Mouse (Mus musculus) C2C12 (cell line): ENCODE measurements at regions not wholly inside any gene's neighbourhood (a gene's known extent, or its start where the extent isn't known, plus 50 kb on each side); places are given as distances from the start of the nearest gene placed in this dataset.

Source experiments
- H3K27me3 ChIP-seq: one replicate; pipeline ENCODE4 v1.6.1; 2011; ENCODE audit not compliant: control insufficient read depth, insufficient read depth, insufficient read length
- H3K36me3 ChIP-seq: one replicate; pipeline ENCODE4 v1.6.1; 2011; ENCODE audit not compliant: control insufficient read depth, insufficient read depth
- H3K4me3 ChIP-seq: one replicate; pipeline ENCODE4 v1.5.1; 2011; ENCODE audit warnings: mild to moderate bottlenecking, control low read depth; ENCODE audit not compliant: poor library complexity, insufficient read depth, severe bottlenecking
- H3K79me2 ChIP-seq: one replicate; pipeline ENCODE4 v1.6.1; 2011; ENCODE audit not compliant: control insufficient read depth, insufficient read depth
- H3K79me3 ChIP-seq: one replicate; pipeline ENCODE4 v1.6.1; 2011; ENCODE audit warnings: low read depth, control low read depth
- H3ac ChIP-seq: one replicate; pipeline ENCODE3; 2011; ENCODE audit warnings: low read depth; ENCODE audit not compliant: control insufficient read depth, insufficient read length
- CEBPB ChIP-seq: IDR thresholded peaks from one replicate; pipeline ENCODE4 v1.6.1; 2011; ENCODE audit warnings: low read depth, mild to moderate bottlenecking, control low read depth, moderate library complexity
- CTCF ChIP-seq: IDR thresholded peaks from one replicate; pipeline ENCODE4 v1.5.1; 2011; ENCODE audit not compliant: control insufficient read depth, insufficient read depth, insufficient read length
- FOSL1 ChIP-seq: IDR thresholded peaks from one replicate; pipeline ENCODE4 v1.8.0; 2011; ENCODE audit warnings: mild to moderate bottlenecking, low read length; ENCODE audit not compliant: poor library complexity, insufficient read depth, severe bottlenecking
- MAX ChIP-seq: IDR thresholded peaks from one replicate; pipeline ENCODE4 v1.6.1; 2011; ENCODE audit warnings: mild to moderate bottlenecking, control low read depth
- MYOD1 ChIP-seq: IDR thresholded peaks from one replicate; pipeline ENCODE4 v1.6.1; 2011; ENCODE audit warnings: low read depth; ENCODE audit not compliant: control insufficient read depth, insufficient read length
- MYOG ChIP-seq: IDR thresholded peaks from one replicate; pipeline ENCODE4 v1.6.1; 2011; ENCODE audit not compliant: control insufficient read depth, insufficient read length; ENCODE audit errors: extremely low read depth
- USF1 ChIP-seq: IDR thresholded peaks from one replicate; pipeline ENCODE4 v1.6.1; 2011; ENCODE audit warnings: low read depth, mild to moderate bottlenecking, control low read depth, moderate library complexity

DNA sequence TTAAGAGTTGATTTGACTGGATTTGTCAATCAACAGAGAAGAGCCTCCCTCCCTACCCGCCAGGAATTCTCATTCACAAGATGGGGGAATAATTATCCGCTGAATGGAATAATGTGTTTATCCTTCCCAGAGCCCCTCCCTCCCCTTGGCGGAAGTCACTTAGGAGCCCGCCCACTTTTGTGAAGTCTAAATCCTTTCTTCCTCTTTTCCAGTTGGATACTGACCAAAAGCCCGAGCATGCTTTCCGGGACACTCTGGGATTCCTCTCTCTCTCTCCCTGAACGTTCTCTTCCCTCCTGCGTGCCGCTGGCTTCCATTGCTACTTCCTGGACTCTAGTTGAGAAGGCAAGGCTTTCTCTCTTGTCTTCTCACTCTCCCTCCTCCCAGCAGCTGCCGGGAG lies 79.9 kb downstream of the Avpr1a start:
- no peaks in the 10 kb centered on the region for H3K79me3 ChIP-seq
- H3ac ChIP-seq, result no peak overlapping the region
- no peak overlapping the region for H3K4me3 ChIP-seq
- H3K36me3 ChIP-seq, result no peaks in the 10 kb centered on the region
- no peaks in the 10 kb centered on the region for H3K79me2 ChIP-seq
- TF ChIP-seq CEBPB (no peak), CTCF (no peak), FOSL1 (no peak), MYOD1 (no peak), MYOG (no peak), MAX (no peak), USF1 (no peak)
- H3K27me3 ChIP-seq, result no peaks in the 10 kb centered on the region

DNA sequence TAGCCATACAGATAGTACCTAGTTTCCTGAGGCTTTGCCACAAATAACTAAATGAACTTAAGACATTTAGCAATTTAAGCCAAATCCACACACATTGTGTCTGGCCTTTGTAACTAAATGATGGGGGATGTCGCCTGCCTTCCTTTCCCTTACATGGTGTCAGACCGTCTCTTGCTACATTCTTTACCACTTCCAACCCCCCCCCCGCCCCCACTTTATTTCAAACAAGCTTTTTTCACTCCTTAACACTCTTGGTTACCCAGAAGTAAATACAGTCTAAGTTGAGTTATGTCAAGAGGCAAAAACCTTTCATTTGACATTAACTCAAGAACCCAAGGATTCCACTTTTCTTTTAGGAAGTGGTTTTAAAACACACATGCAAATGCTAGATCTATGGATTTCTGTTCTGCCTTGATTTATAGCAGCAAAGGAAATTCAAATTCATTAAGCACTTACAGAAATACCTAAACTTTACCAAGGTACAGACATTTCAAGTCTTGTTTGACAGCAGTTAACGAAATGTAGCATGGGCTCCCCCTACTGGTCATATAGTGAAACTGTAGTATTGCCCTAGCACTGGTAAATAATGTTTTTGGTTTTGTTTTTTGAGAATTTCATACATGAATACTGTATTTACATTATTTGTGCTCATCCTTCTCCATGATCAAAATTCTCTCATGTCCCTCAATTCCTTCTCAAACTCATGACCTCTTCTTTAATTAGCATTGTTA lies 80.8 kb downstream of the Avpr1a start:
- H3K27me3 ChIP-seq, result no peaks in the 10 kb centered on the region
- H3K4me3 ChIP-seq, result no peak overlapping the region
- no peak overlapping the region for H3ac ChIP-seq
- no peaks in the 10 kb centered on the region for H3K79me3 ChIP-seq
- no peaks in the 10 kb centered on the region for H3K79me2 ChIP-seq
- no peaks in the 10 kb centered on the region for H3K36me3 ChIP-seq
- TF ChIP-seq MYOD1 (no peak), CTCF (peak; percentile 37)

DNA sequence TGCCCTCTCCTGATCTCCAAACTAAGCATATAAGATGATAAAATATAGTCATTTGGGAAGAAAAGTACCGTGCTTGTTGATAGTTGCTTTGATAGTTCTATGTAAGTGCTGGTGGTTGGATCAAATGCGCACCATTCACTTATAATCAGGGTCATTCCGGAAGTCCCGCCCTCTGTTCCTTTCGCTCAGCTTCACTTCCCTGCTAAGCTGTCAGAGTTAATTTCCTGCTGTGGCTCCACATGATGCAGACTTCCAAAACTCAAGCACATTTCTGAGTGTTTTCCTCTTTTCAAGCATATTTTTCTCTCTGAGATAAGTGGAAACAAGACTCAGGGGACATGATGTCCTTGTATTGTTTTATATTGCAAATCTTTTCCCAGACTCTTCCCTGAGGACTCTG lies 86.4 kb downstream of the Avpr1a start:
- H3K79me2 ChIP-seq, result no peaks in the 10 kb centered on the region
- no peak overlapping the region for H3K4me3 ChIP-seq
- TF ChIP-seq FOSL1, result no peak
- TF ChIP-seq MAX, result no peak
- TF ChIP-seq USF1, result no peak
- TF ChIP-seq CEBPB, result no peak
- no peaks in the 10 kb centered on the region for H3K27me3 ChIP-seq
- no peak overlapping the region for H3ac ChIP-seq
- no peaks in the 10 kb centered on the region for H3K79me3 ChIP-seq
- H3K36me3 ChIP-seq, result no peaks in the 10 kb centered on the region

DNA sequence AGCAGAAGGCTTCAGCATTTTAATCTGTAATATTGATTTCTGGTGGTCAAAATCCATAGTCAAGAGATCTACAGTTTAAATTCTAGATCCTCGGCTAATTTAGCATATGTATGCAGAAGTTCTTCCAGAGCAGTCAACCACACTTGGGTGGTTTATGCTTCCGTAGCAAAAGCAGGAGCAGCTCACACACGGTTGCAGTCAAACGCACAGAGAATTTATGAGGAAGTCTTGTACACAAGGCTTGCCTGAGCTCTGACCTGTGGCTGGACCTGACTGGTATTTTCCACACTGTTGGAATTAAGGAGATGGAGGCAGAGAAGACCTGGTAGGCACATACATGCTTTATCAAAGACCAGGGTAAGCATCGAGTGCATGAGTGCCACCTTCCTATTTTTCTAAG lies 86.8 kb downstream of the Avpr1a start:
- no peak overlapping the region for H3ac ChIP-seq
- H3K27me3 ChIP-seq, result no peaks in the 10 kb centered on the region
- H3K36me3 ChIP-seq, result no peaks in the 10 kb centered on the region
- no peaks in the 10 kb centered on the region for H3K79me2 ChIP-seq
- H3K79me3 ChIP-seq, result no peaks in the 10 kb centered on the region
- no peak overlapping the region for H3K4me3 ChIP-seq
- no peak for TF ChIP-seq FOSL1

DNA sequence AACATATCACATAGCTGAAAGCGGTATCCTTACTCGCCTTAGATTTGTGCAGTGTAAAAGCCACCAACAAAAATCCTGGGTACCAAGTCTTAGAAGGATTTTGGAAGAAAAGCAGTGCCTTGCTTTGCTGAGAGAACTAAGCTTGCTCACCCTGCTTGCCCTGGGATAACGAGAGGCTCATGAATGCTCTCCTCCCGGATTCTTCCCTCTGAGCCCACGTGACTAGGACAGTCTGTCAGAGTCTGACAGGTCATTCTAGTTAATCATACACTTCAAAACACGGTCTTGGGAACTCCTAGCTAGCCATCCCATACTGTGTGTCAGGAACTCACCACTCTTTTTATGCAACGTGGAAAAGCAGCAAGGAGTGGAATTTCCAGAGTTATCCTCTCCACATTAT lies 91.4 kb downstream of the Avpr1a start:
- Histone ChIP-seq H3K36me3 (no peaks in the 10 kb centered on the region), H3K4me3 (no peak overlapping the region), H3K79me3 (no peaks in the 10 kb centered on the region), H3K27me3 (no peaks in the 10 kb centered on the region), H3ac (no peak overlapping the region), H3K79me2 (no peaks in the 10 kb centered on the region)
- TF ChIP-seq USF1 (peak; percentile 25), CEBPB (no peak)

DNA sequence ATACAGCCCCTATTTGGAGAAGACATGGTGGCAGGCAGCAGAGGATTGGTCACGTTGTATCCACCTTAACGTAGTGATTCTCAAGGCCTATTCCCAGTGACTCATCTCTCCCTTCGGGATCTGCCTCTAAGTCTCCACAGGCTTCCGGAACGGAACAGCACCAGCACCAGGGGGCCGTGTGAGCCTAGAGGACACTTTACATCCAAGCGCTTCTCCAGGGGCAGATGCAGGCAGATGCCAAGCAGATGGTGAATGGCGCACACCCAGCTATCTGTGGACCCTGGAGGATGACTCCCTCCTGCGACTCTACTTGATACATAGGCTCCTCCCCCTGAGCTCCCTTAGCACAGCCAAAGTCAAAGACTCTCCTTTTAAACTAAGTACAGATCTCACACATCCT lies 94.3 kb downstream of the Avpr1a start:
- Histone ChIP-seq H3K36me3 (no peaks in the 10 kb centered on the region), H3K27me3 (no peaks in the 10 kb centered on the region), H3K79me2 (no peaks in the 10 kb centered on the region), H3ac (no peak overlapping the region), H3K79me3 (no peaks in the 10 kb centered on the region), H3K4me3 (no peak overlapping the region)
- TF ChIP-seq CTCF (no peak), CEBPB (no peak)

DNA sequence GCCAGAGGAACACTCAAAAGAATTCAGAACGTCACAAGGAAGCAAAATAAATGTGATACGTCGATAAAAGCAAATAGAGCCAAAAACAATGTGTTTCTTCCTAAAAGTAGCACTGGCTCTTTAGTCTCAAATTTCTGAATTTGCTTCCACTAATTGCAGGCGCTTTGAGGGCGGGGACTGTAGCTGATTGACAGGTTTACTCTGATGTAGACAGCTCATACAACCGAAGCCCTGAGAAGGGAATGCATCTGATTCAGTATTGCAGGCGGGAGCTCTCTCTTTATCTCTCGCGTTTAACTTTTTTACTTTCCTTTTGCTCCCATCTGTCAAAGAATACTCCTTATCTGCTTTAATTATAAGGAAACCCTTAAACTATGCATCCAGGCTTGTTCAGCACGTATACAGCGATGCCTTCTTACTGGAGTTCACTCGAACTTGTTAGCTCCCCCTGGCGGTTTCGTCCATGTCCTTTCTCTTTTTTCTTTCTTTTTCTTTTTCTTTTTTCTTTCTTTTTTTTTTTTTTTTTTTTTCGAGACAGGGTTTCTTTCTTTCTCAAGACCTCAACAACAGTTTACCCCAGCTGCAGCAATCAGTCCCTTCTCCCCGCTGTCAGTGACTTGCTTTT lies 95.9 kb downstream of the Avpr1a start:
- Histone ChIP-seq H3K79me2 (no peaks in the 10 kb centered on the region), H3ac (no peak overlapping the region), H3K27me3 (no peaks in the 10 kb centered on the region), H3K79me3 (no peaks in the 10 kb centered on the region), H3K4me3 (no peak overlapping the region), H3K36me3 (no peaks in the 10 kb centered on the region)
- TF ChIP-seq USF1 (no peak), MYOD1 (no peak), FOSL1 (no peak), MAX (no peak), CEBPB (no peak), MYOG (no peak), CTCF (no peak)
